Comparison of ENCODE assay signal across 8 mouse cellular contexts in the genomic region with DNA sequence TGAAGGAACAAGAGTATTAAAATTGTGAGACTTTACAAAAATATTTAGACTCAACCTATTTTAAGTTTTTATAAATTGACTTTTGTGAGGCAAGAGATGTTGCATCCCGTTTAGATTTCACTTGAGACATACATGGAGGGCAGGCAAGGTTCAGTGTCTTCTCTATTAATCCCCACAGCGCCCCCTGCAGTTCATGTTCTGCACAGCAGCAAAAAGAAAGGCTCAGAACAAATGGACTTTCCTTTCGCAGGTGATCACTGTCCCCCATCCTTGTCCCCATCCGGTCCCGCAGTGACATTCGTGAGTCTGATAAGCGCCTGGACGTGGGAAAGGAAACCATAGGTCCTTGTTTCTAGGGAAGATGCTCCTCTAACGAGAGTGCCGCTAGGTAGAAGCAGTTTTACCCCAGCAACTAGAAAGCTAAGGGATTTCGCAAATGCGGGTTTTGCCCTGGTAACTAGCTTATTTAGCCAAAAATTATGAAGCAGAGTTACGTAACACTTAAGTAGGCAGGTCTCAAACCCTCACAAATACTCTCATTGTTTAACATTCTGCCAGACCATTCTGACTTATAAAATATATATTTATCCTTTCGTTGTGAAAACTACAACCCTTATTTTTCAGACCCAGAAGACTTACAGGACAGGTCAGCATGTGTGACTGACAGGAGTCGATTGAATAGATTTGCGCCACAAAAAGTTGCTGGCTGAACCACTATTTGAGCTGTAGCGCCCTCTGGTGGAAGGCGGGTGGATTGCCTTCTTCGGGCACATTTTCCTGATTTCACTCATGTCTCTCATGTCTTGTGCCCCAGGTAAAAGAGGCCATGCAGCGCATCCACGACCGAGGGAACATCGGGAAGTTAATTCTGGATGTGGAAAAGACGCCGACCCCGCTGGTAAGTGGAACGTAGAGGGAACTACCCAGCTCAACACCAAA. TPM values are rescaled to one million over a fixed set of nuclear protein-coding genes. Genes with fewer than 3 reads are reported as not detected.
DNase-seq lines count a peak whose midpoint lies in the region; ATAC-seq and TF ChIP-seq lines count a peak whose summit lies in the region.

No protein-coding gene starts in this region.

- no peaks in the 10 kb centered on the region for H3K36me3 ChIP-seq in embryonic facial prominence, embryonic 13.5 days
- H3K36me3 ChIP-seq in heart, embryonic 10.5 days, result no peaks in the 10 kb centered on the region
- H3K36me3 ChIP-seq in liver, embryonic 13.5 days, result no peaks in the 10 kb centered on the region
- H3K36me3 ChIP-seq in neural tube, embryonic 12.5 days, result 0 out of 2 replicates have a peak, but pooled peaks cover 2% of the 10 kb centered on the region
- no peaks in the 10 kb centered on the region for H3K36me3 ChIP-seq in stomach, postnatal 0 days (ENCODE audit: control insufficient read depth, insufficient read depth, low read length)

- TF ChIP-seq EP300 in stomach, postnatal 0 days (optimal IDR thresholded peaks at IDR 0.05), result no peak

- H3K9ac ChIP-seq in embryonic facial prominence, embryonic 13.5 days, result no peak overlapping the region
- H3K9ac ChIP-seq in liver, embryonic 13.5 days, result no peak overlapping the region
- H3K9ac ChIP-seq in neural tube, embryonic 12.5 days, result no peak overlapping the region
- no peak overlapping the region for H3K9ac ChIP-seq in stomach, postnatal 0 days (ENCODE audit: low read length)

- no peak overlapping the region for H3K4me3 ChIP-seq in embryonic facial prominence, embryonic 13.5 days
- no peak overlapping the region for H3K4me3 ChIP-seq in heart, embryonic 10.5 days
- H3K4me3 ChIP-seq in liver, embryonic 13.5 days (replicated peaks), result no peak overlapping the region
- no peak overlapping the region for H3K4me3 ChIP-seq in neural tube, embryonic 12.5 days
- H3K4me3 ChIP-seq in stomach, postnatal 0 days (ENCODE audit: low read depth, low read length), result no peak overlapping the region

- peak overlapping the region; percentile 24 for H3K4me2 ChIP-seq in embryonic facial prominence, embryonic 13.5 days
- H3K4me2 ChIP-seq in liver, embryonic 13.5 days, result no peak overlapping the region
- H3K4me2 ChIP-seq in neural tube, embryonic 12.5 days (replicated peaks), result peak overlapping the region; percentile 38
- peak overlapping the region; percentile 35 for H3K4me2 ChIP-seq in stomach, postnatal 0 days (replicated peaks; ENCODE audit: low read depth)

- no peaks in the 10 kb centered on the region for H3K4me1 ChIP-seq in embryonic facial prominence, embryonic 13.5 days
- no peaks in the 10 kb centered on the region for H3K4me1 ChIP-seq in heart, embryonic 10.5 days
- H3K4me1 ChIP-seq in liver, embryonic 13.5 days (replicated peaks), result no peaks in the 10 kb centered on the region
- H3K4me1 ChIP-seq in neural tube, embryonic 12.5 days, result no peaks in the 10 kb centered on the region
- H3K4me1 ChIP-seq in stomach, postnatal 0 days (replicated peaks; ENCODE audit: control insufficient read depth, insufficient read depth), result no peaks in the 10 kb centered on the region

- H3K27ac ChIP-seq in embryonic facial prominence, embryonic 13.5 days, result no peak overlapping the region
- H3K27ac ChIP-seq in heart, embryonic 10.5 days, result no peak overlapping the region
- no peak overlapping the region for H3K27ac ChIP-seq in liver, embryonic 13.5 days
- H3K27ac ChIP-seq in neural tube, embryonic 12.5 days, result no peak overlapping the region
- no peak overlapping the region for H3K27ac ChIP-seq in stomach, postnatal 0 days (replicated peaks)

- H3K9me3 ChIP-seq in embryonic facial prominence, embryonic 13.5 days, result no peaks in the 10 kb centered on the region
- no peaks in the 10 kb centered on the region for H3K9me3 ChIP-seq in heart, embryonic 10.5 days
- H3K9me3 ChIP-seq in liver, embryonic 13.5 days (replicated peaks), result no peaks in the 10 kb centered on the region
- no peaks in the 10 kb centered on the region for H3K9me3 ChIP-seq in neural tube, embryonic 12.5 days
- H3K9me3 ChIP-seq in stomach, postnatal 0 days (ENCODE audit: control insufficient read depth, low read length), result no peaks in the 10 kb centered on the region

- DNase-seq in A20 (ENCODE audit: low read depth, low spot score), result peak; percentile 2
- DNase-seq in adrenal gland, postnatal 36 days, result peak; percentile 81 to 82
- DNase-seq in heart, embryonic 10.5 days (ENCODE audit: low spot score), result peak; percentile 83
- peak; percentile 86 for DNase-seq in kidney, postnatal 10 days
- DNase-seq in liver, embryonic 13.5 days, result peak; percentile 16
- DNase-seq in stomach, postnatal 0 days (ENCODE audit: low spot score), result peak; percentile 66

- TF ChIP-seq CTCF in stomach, postnatal 0 days (IDR thresholded peaks at IDR 0.05; ENCODE audit: low read depth), result peak; percentile 92

- 34% methylated on average over 27 of the region's 27 CpGs for WGBS in embryonic facial prominence, embryonic 13.5 days
- 30% methylated on average over 27 of the region's 27 CpGs for WGBS in heart, embryonic 10.5 days
- 27% methylated on average over 27 of the region's 27 CpGs for WGBS in liver, embryonic 13.5 days (ENCODE audit: insufficient replicate concordance)
- 40% methylated on average over 27 of the region's 27 CpGs for WGBS in neural tube, embryonic 12.5 days
- WGBS in stomach, postnatal 0 days, result 35% methylated on average over 27 of the region's 27 CpGs

- H3K27me3 ChIP-seq in embryonic facial prominence, embryonic 13.5 days, result peaks cover 3% of the 10 kb centered on the region; the same call in 1 of the 2 replicates
- no peaks in the 10 kb centered on the region for H3K27me3 ChIP-seq in heart, embryonic 10.5 days (ENCODE audit: insufficient read depth, poor library complexity, severe bottlenecking)
- no peaks in the 10 kb centered on the region for H3K27me3 ChIP-seq in liver, embryonic 13.5 days
- no peaks in the 10 kb centered on the region for H3K27me3 ChIP-seq in neural tube, embryonic 12.5 days (replicated peaks)
- no peaks in the 10 kb centered on the region for H3K27me3 ChIP-seq in stomach, postnatal 0 days (ENCODE audit: control insufficient read depth, insufficient read depth, low read length)

- ATAC-seq in embryonic facial prominence, embryonic 13.5 days (ENCODE audit: insufficient number of reproducible peaks, insufficient read depth, low FRiP score, low TSS enrichment, low read depth), result no peak
- ATAC-seq in liver, embryonic 13.5 days (ENCODE audit: low read depth), result no peak
- no peak for ATAC-seq in neural tube, embryonic 12.5 days (ENCODE audit: low FRiP score, low read depth)
- ATAC-seq in stomach, postnatal 0 days (ENCODE audit: low FRiP score, low TSS enrichment), result no peak

RNA-seq across cellular contexts. Expression of a gene that starts 48.6 kb away (rescaled TPM):
- total RNA-seq in adrenal gland, postnatal 36 days (2021), result not detected
- polyA plus RNA-seq in embryonic facial prominence, embryonic 13.5 days (2015; fragmentation: Nextera tagmentation; extraction: Ambion mirVana), result not detected in 2 replicates
- not detected in 2 replicates for polyA plus RNA-seq in heart, embryonic 10.5 days (2016; fragmentation: Nextera tagmentation; extraction: Ambion mirVana)
- polyA plus RNA-seq in liver, embryonic 13.5 days (2015; fragmentation: Nextera tagmentation; extraction: Ambion mirVana), result not detected in 2 replicates
- polyA plus RNA-seq in neural tube, embryonic 12.5 days (2016; fragmentation: Nextera tagmentation; extraction: Ambion mirVana), result 0.37 TPM in 1 of 2 replicates, not detected in the other
- polyA plus RNA-seq in stomach, postnatal 0 days (2015; fragmentation: Nextera tagmentation; extraction: Ambion mirVana), result not detected in 2 replicates

Comparison
In these comparisons a context has a peak if more than half of its experiments do, and no peak if none do; other contexts are left out.
1. DNase-seq: peak in every context shown above with its lines; median percentile 86 in kidney, postnatal 10 days; 83 in heart, embryonic 10.5 days; 82 in adrenal gland, postnatal 36 days; 66 in stomach, postnatal 0 days; 16 in liver, embryonic 13.5 days; 2 in A20.